Mouse (Mus musculus) left cerebral cortex, adult 8-10 months (tissue): ENCODE measurements around the gene Vstm5. TPM values are rescaled to one million over a fixed set of nuclear protein-coding genes. Genes with fewer than 3 reads are reported as not detected.
"Not testable (repeated sequence)": the region's sequence is repeated elsewhere in the genome, so short reads cannot be mapped to it uniquely, and the experiment has no call there.

ENCODE experiments used
- DNase-seq, 2 experiments: peaks; one replicate each; pipeline ENCODE4 v3.0.0; 2022; ENCODE audit warnings: low spot score in 2 of 2
- total RNA-seq, 4 experiments: library from RNA; stranded (reverse); gene quantifications; 2 replicates each; pipeline ENCODE4 v1.2.4; 2022

The Vstm5 gene
- total RNA-seq: 10 to 100 TPM; 10.1 to 11.4 (median 10.5) TPM

- DNase-seq: peak; percentile 22 to 36
Observed at GRCm38 (mm10) chr9:15239042-15239925, at the start of gene Vstm5. Vstm5 (plus strand) TSS chr9:15239045.

DNA sequence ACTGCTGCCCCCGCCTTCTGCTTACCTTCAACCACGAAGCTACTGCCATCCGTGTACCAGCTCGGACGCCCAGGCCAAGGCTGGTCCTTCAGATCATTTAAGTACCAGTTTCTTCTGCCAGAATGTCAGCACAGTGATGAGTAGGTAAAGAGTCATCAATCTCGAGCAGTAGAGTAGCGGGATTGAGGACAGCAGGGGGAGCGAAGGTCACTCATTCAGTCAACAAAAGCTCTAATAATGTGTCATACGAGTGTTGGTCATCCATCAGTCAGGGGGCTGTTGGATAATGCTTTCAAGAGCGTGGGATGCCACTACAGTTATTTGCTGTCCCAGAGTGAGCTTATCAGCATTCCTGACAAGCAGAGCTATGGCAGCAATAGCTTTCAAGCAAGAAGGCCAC is 44.0 kb upstream of the Vstm5 start:
- DNase-seq: not testable (repeated sequence)

GRCm38 (mm10) chr9:15206631-15207030 is 32.2 kb upstream of the Vstm5 start:
- no peak for DNase-seq

GRCm38 (mm10) chr9:15209320-15209719 is 29.5 kb upstream of the Vstm5 start:
- DNase-seq: no peak

- DNase-seq: no peak
Observed at GRCm38 (mm10) chr9:15211876-15212275, 27.0 kb upstream of the Vstm5 start.

GRCm38 (mm10) chr9:15213695-15214094 is 25.1 kb upstream of the Vstm5 start:
- no peak for DNase-seq

- no peak for DNase-seq
Observed at GRCm38 (mm10) chr9:15224912-15225311, 13.9 kb upstream of the Vstm5 start.

DNA sequence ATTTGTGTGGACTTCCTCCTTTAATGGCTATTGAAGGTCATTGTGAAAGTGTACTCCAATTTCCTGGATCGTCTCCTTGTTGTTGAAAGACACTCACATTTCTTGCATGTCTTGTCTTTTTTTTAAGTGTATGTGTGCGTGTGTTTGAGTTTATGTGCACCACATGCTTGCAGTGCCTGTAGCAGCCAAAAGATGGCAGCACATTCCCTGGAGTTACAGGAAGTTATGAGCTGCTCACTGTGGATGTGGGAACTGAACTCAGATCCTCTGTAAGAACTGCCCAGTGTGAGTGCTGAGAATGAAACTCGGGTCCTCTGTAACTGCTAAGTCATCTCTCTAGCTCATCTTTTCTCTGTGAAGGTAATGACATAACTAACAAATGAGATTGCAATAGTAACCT is 6.4 kb upstream of the Vstm5 start:
- DNase-seq: no peak

DNA sequence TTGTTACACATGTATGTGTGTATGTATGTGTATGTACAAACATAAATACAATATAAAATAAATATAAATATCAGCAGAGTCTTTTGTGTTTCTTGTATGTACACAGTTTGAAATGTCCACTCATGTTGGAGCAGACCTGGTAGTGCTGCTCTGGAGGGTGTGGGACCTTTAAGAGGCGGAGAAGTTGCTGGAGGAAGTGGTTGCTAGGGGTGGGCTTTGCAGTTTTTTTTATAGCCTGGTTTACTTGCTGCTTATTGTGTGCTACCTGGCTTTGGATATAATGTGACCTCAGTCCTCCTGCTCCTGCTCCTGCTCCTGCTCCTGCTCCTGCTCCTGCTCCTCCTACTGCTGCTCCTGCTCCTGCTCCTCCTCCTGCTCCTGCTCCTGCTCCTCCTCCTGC is 5.2 kb upstream of the Vstm5 start:
- no peak for DNase-seq

GRCm38 (mm10) chr9:15235986-15236385 is 2.9 kb upstream of the Vstm5 start:
- DNase-seq: no peak

DNA sequence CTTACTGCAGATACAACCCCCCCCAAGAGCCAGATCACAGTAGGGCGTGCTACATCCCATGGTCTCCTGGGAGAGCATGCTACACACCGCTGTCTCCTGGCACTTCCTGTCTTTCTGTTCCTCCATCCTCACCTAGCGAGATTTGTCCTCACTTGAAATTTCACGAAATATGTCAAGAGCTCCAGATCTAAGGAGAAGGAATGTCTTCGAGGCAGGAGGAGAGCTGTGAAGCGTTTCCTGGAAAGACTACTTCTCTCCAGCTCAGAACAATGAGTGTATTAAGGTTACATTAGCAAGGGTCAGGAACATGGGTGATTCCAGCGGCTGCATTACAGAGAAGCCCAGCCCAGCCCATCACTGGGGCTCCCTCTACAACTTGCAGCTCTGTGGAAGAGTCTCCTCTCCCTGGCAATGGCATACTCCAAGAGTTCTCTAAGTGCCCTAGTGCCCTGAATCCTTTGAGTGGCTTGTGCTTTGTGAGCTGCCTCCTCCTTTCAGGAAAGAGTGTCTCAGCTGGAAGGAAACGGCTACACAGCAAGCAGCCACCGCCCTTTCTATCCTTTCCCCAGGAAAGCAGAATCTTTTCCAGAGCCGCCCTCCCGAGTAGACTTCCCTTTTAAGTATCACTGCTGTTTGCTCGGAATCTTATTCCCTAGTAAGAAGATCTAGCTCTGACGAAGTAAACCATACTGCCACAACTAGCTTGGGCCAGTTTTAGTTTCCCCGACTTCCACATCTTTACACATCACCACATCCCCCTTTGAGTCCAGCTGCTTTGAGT is 1.1 kb upstream of the Vstm5 start:
- no peak for DNase-seq

DNA sequence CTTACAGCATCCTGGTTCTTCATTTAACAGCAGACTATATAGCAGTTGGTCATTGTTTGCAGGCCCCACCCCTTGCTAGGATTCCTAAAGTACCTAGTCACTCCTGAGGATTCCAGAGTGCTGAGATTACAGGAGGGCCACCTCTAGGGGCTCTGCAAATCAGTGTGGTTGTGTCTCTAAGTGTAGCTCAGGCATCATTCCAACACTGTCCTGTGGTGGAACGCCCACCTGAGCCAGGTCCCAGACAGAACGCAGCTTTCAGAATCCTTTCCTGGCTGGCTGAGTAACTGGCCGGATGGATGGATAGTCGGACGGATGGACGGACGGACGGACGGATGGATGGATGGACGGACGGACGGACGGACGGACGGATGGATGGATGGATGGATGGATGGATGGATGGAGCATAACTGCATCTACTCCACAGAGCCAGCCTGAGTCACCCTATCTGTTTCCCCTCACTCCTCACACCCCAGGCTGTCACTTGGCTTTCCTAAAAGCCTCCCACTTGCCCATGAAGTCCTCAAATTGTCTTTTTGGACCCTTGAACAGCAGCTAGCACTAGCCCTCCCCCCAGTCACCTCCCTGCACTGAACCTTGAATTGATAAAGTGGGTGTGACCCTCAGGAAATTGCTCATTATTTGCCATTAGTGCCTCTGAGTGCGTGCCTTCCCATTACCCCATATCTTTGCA is 401 bp upstream of the Vstm5 start:
- DNase-seq: no peak

GRCm38 (mm10) chr9:15240006-15240405 is 1.2 kb downstream of the Vstm5 start:
- DNase-seq: no peak

DNA sequence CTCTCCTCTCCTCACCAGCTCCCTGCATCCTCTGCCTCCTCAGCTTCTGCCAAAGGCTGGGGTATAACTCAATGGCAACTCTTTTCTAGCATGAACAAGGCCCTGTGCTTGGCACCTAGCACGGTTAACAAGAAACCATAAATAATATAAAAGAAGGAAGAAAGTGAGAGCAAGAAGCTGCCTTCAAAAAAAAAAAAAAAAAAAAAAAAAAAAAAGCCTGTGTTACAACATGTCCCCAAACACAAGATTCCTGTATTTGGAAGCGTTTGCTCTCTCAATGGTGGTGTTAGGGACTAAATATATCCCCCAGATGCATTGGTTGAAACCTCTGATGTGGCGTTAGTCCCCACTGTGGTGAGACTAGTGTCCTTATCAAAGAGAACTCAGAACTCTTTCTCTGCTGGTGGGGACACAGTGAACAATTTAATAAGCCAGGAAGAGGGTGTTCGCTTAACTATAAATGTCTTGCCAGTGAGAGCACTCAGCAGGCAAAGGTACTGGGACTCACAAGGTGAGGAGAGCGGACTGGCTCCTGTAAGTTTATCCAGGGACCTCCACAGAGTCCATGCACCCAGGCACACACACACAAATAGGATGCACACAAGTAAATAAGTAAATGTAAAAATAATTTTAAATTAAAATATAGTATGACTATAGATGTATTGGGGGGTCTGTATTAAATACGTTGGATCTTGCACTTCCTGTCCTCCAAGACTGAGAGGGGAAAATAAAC is 2.2 kb downstream of the Vstm5 start:
- DNase-seq: no peak

- no peak for DNase-seq
Observed at GRCm38 (mm10) chr9:15241596-15241939, 2.7 kb downstream of the Vstm5 start.

- DNase-seq: no peak
Observed at GRCm38 (mm10) chr9:15242130-15242529, 3.3 kb downstream of the Vstm5 start.

- no peak for DNase-seq
Observed at GRCm38 (mm10) chr9:15245319-15246075, 6.7 kb downstream of the Vstm5 start.

DNA sequence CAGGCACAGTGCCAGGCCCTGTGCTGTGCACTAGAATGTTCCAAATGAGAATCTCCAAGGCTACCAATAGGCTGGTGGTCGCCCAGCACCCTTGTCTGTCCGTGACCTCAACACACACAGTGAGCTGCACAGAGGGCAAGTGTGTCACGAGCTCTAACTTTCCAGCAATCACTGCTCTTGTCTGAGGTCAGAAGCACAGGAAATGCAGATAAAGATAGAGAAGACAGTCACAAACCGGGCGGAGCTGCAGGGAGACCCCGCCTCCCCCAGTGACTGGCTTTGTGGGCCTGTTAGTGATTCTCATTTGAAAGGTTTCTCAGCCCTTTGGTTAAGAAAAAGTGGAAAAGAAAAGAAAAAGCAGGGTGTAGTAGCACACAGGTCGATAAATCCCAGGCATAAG is 11.5 kb downstream of the Vstm5 start:
- DNase-seq: no peak

- no peak for DNase-seq
Observed at GRCm38 (mm10) chr9:15252196-15252595, 13.4 kb downstream of the Vstm5 start.

- DNase-seq: no peak
Observed at GRCm38 (mm10) chr9:15254501-15254900, 15.7 kb downstream of the Vstm5 start.

DNA sequence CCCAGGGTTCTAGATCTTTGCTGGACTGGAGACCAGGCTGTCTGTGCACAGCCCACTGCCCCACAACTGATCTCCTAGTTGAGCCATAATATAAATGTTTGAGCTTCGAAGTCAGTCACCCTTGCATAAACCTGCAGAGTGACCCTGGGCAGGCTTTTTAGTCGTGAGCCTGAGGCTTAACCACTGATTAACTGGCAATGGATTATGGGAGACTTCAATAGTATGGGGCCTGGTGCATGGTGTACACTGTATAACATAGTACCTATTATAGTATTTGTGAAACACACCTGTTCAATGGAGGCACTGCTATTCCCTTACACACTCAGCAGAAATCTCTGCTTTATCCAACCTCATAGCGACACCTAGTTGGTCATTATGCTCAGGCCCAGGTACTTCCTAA is 17.4 kb downstream of the Vstm5 start:
- DNase-seq: no peak
